Mouse (Mus musculus): ENCODE results near the gene Pik3r6. TPM values are rescaled to one million over a fixed set of nuclear protein-coding genes. Genes with fewer than 3 reads are reported as not detected.

The Pik3r6 gene
- polyA plus RNA-seq, 1 experiment from 2014 or later, result 1.7 TPM

- Histone ChIP-seq H3K9ac (replicated peaks) (no peak overlapping the region), H3K36me3 (no peaks in the 10 kb centered on the region), H3K4me2 (no peak overlapping the region), H3K27me3 (peaks cover 38% of the 10 kb centered on the region), H3K4me1 (replicated peaks) (peaks cover 7% of the 10 kb centered on the region; the same call in 1 of the 2 replicates), H3K4me3 (replicated peaks) (no peak overlapping the region), H3K27ac (no peak overlapping the region), H3K9me3 (no peaks in the 10 kb centered on the region)
- ATAC-seq (ENCODE audit: insufficient number of reproducible peaks, insufficient read depth, low FRiP score, low TSS enrichment, low read depth), result no peak
- 42% methylated on average over 8 of the region's 8 CpGs for WGBS
Observed at GRCm38 (mm10) chr11:68553981-68554471, 51.2 kb downstream of the Pik3r6 start.

- peaks cover 7% of the 10 kb centered on the region; the same call in 1 of the 2 replicates for H3K4me1 ChIP-seq (replicated peaks)
- 6% methylated on average over 37 of the region's 37 CpGs for WGBS
- H3K4me3 ChIP-seq (replicated peaks), result peak within 1 kb of the TSS; percentile 20
- H3K4me2 ChIP-seq, result peak within 1 kb of the TSS; percentile 42
- peaks cover 34% of the 10 kb centered on the region for H3K27me3 ChIP-seq
- no peak for ATAC-seq (ENCODE audit: insufficient number of reproducible peaks, insufficient read depth, low FRiP score, low TSS enrichment, low read depth)
- H3K36me3 ChIP-seq, result no peaks in the 10 kb centered on the region
- no peak within 1 kb of the TSS for H3K9ac ChIP-seq (replicated peaks)
- H3K27ac ChIP-seq, result no peak within 1 kb of the TSS
- H3K9me3 ChIP-seq, result no peaks in the 10 kb centered on the region
Observed at GRCm38 (mm10) chr11:68555918-68556584, 53.2 kb downstream of the Pik3r6 start, which contains the start of gene Mfsd6l. TSS of gene Mfsd6l (plus strand) at chr11:68556186.

- H3K9ac ChIP-seq (replicated peaks), result no peak overlapping the region
- H3K36me3 ChIP-seq, result no peaks in the 10 kb centered on the region
- no peak overlapping the region for H3K4me2 ChIP-seq
- H3K4me3 ChIP-seq (replicated peaks), result no peak overlapping the region
- H3K9me3 ChIP-seq, result no peaks in the 10 kb centered on the region
- peaks cover 32% of the 10 kb centered on the region for H3K27me3 ChIP-seq
- peaks cover 7% of the 10 kb centered on the region; the same call in 1 of the 2 replicates for H3K4me1 ChIP-seq (replicated peaks)
- WGBS, result 47% methylated on average over 1 of the region's 1 CpGs
- ATAC-seq (ENCODE audit: insufficient number of reproducible peaks, insufficient read depth, low FRiP score, low TSS enrichment, low read depth), result no peak
- no peak overlapping the region for H3K27ac ChIP-seq
Observed at GRCm38 (mm10) chr11:68559546-68559945, 56.7 kb downstream of the Pik3r6 start.

GRCm38 (mm10) chr11:68561957-68562950, 59.4 kb downstream of the Pik3r6 start:
- Histone ChIP-seq H3K27ac (no peak overlapping the region), H3K9me3 (no peaks in the 10 kb centered on the region), H3K9ac (replicated peaks) (no peak overlapping the region), H3K4me1 (replicated peaks) (0 out of 2 replicates have a peak, but pooled peaks cover 6% of the 10 kb centered on the region), H3K4me3 (replicated peaks) (no peak overlapping the region), H3K27me3 (peaks cover 14% of the 10 kb centered on the region), H3K36me3 (no peaks in the 10 kb centered on the region), H3K4me2 (no peak overlapping the region)
- no peak for ATAC-seq (ENCODE audit: insufficient number of reproducible peaks, insufficient read depth, low FRiP score, low TSS enrichment, low read depth)
- WGBS, result 80% methylated on average over 11 of the region's 11 CpGs

- ATAC-seq (ENCODE audit: insufficient number of reproducible peaks, insufficient read depth, low FRiP score, low TSS enrichment, low read depth), result no peak
- Histone ChIP-seq H3K9me3 (no peaks in the 10 kb centered on the region), H3K4me1 (replicated peaks) (0 out of 2 replicates have a peak, but pooled peaks cover 6% of the 10 kb centered on the region), H3K9ac (replicated peaks) (no peak overlapping the region), H3K4me2 (no peak overlapping the region), H3K4me3 (replicated peaks) (no peak overlapping the region), H3K36me3 (no peaks in the 10 kb centered on the region), H3K27ac (no peak overlapping the region), H3K27me3 (peaks cover 10% of the 10 kb centered on the region)
- 68% methylated on average over 13 of the region's 13 CpGs for WGBS
Observed at GRCm38 (mm10) chr11:68564356-68565031, 61.7 kb downstream of the Pik3r6 start.

GRCm38 (mm10) chr11:68565032-68565429, 62.2 kb downstream of the Pik3r6 start:
- no peak overlapping the region for H3K4me3 ChIP-seq (replicated peaks)
- no peak overlapping the region for H3K9ac ChIP-seq (replicated peaks)
- no peak overlapping the region for H3K27ac ChIP-seq
- H3K36me3 ChIP-seq, result no peaks in the 10 kb centered on the region
- no peak overlapping the region for H3K4me2 ChIP-seq
- no peaks in the 10 kb centered on the region for H3K9me3 ChIP-seq
- peaks cover 10% of the 10 kb centered on the region for H3K27me3 ChIP-seq
- 0 out of 2 replicates have a peak, but pooled peaks cover 6% of the 10 kb centered on the region for H3K4me1 ChIP-seq (replicated peaks)
- ATAC-seq (ENCODE audit: insufficient number of reproducible peaks, insufficient read depth, low FRiP score, low TSS enrichment, low read depth), result no peak
- 81% methylated on average over 3 of the region's 3 CpGs for WGBS

- H3K4me1 ChIP-seq (replicated peaks), result 0 out of 2 replicates have a peak, but pooled peaks cover 6% of the 10 kb centered on the region
- peaks cover 10% of the 10 kb centered on the region for H3K27me3 ChIP-seq
- peak overlapping the region; percentile 34; the same call in 1 of the 2 replicates for H3K9ac ChIP-seq (replicated peaks)
- ATAC-seq (ENCODE audit: insufficient number of reproducible peaks, insufficient read depth, low FRiP score, low TSS enrichment, low read depth), result no peak
- WGBS, result 19% methylated on average over 17 of the region's 17 CpGs
- no peak overlapping the region for H3K27ac ChIP-seq
- no peaks in the 10 kb centered on the region for H3K36me3 ChIP-seq
- no peaks in the 10 kb centered on the region for H3K9me3 ChIP-seq
- peak overlapping the region; percentile 60 for H3K4me2 ChIP-seq
- peak overlapping the region; percentile 30 for H3K4me3 ChIP-seq (replicated peaks)
Observed at GRCm38 (mm10) chr11:68566447-68567059, 63.7 kb downstream of the Pik3r6 start.

GRCm38 (mm10) chr11:68570861-68571260, 68.0 kb downstream of the Pik3r6 start:
- no peaks in the 10 kb centered on the region for H3K9me3 ChIP-seq
- ATAC-seq (ENCODE audit: insufficient number of reproducible peaks, insufficient read depth, low FRiP score, low TSS enrichment, low read depth), result no peak

GRCm38 (mm10) chr11:68577076-68577475, 74.3 kb downstream of the Pik3r6 start:
- Histone ChIP-seq H3K27ac (no peak overlapping the region), H3K4me3 (replicated peaks) (no peak overlapping the region), H3K4me1 (replicated peaks) (peaks cover 7% of the 10 kb centered on the region), H3K9me3 (no peaks in the 10 kb centered on the region), H3K4me2 (no peak overlapping the region), H3K36me3 (no peaks in the 10 kb centered on the region), H3K9ac (replicated peaks) (no peak overlapping the region), H3K27me3 (no peaks in the 10 kb centered on the region)
- ATAC-seq (ENCODE audit: insufficient number of reproducible peaks, insufficient read depth, low FRiP score, low TSS enrichment, low read depth), result no peak
- 93% methylated on average over 1 of the region's 1 CpGs for WGBS

More at GRCm38 (mm10) chr11:68570861-68571260, 68.0 kb downstream of the Pik3r6 start:
- Histone ChIP-seq H3K27me3 (peaks cover 10% of the 10 kb centered on the region), H3K4me3 (replicated peaks) (no peak overlapping the region), H3K9ac (replicated peaks) (no peak overlapping the region), H3K27ac (no peak overlapping the region), H3K4me2 (no peak overlapping the region), H3K36me3 (no peaks in the 10 kb centered on the region), H3K4me1 (replicated peaks) (0 out of 2 replicates have a peak, but pooled peaks cover 6% of the 10 kb centered on the region)
- WGBS, result 77% methylated on average over 5 of the region's 5 CpGs

GRCm38 (mm10) chr11:68579462-68579881, 76.7 kb downstream of the Pik3r6 start:
- Histone ChIP-seq H3K27ac (peak overlapping the region; percentile 53; the same call in 1 of the 2 replicates), H3K9me3 (no peaks in the 10 kb centered on the region), H3K27me3 (no peaks in the 10 kb centered on the region), H3K36me3 (no peaks in the 10 kb centered on the region), H3K9ac (replicated peaks) (no peak overlapping the region), H3K4me2 (no peak overlapping the region), H3K4me1 (replicated peaks) (peaks cover 7% of the 10 kb centered on the region), H3K4me3 (replicated peaks) (no peak overlapping the region)
- no peak for ATAC-seq (ENCODE audit: insufficient number of reproducible peaks, insufficient read depth, low FRiP score, low TSS enrichment, low read depth)
- WGBS, result 31% methylated on average over 9 of the region's 9 CpGs

Data from limb, embryonic 12.5 days (tissue).